Mouse (Mus musculus) midbrain, embryonic 14.5 days (tissue): Measurements from ENCODE around the gene Osgep. TPM values are rescaled to one million over a fixed set of nuclear protein-coding genes. Genes with fewer than 3 reads are reported as not detected.
A peak's percentile ranks its signal among the peaks of the same experiment; 100 is the strongest.
"Not testable (repeated sequence)": the region's sequence is repeated elsewhere in the genome, so short reads cannot be mapped to it uniquely, and the experiment has no call there.

Experiments used
- ATAC-seq: fragments of 200-750 bp; cut with Nextera tagmentation; 2 replicates; pipeline ENCODE4 v1.8.0; 2017; ENCODE audit warnings: moderate number of reproducible peaks, moderate library complexity; ENCODE audit not compliant: low FRiP score, low TSS enrichment
- DNase-seq: peaks from one replicate; pipeline ENCODE4 v3.0.0-alpha.2; 2015
- H3K27ac ChIP-seq: fragments of 300-500 bp; sonication (generic); replicated peaks from 2 replicates; pipeline ENCODE4 v1.5.1; 2014; ENCODE audit warnings: mild to moderate bottlenecking, low read depth, low read length, moderate library complexity
- H3K27me3 ChIP-seq: fragments of 300-500 bp; sonication (generic); 2 replicates; pipeline ENCODE4 v1.6.1; 2014; ENCODE audit warnings: low read length, control low read depth, mixed read lengths; ENCODE audit not compliant: control insufficient read depth, insufficient read depth
- H3K36me3 ChIP-seq: fragments of 300-500 bp; sonication (generic); 2 replicates; pipeline ENCODE4 v1.6.1; 2014; ENCODE audit warnings: low read length, control low read depth; ENCODE audit not compliant: control insufficient read depth, insufficient read depth
- H3K4me1 ChIP-seq: fragments of 300-500 bp; sonication (generic); 2 replicates; pipeline ENCODE4 v1.6.1; 2014; ENCODE audit warnings: mild to moderate bottlenecking, antibody characterized with exemption, low read length, control low read depth; ENCODE audit not compliant: control insufficient read depth, insufficient read depth
- H3K4me2 ChIP-seq: fragments of 300-500 bp; sonication (generic); 2 replicates; pipeline ENCODE4 v1.6.1; 2014; ENCODE audit warnings: mild to moderate bottlenecking, low read length, moderate library complexity
- H3K4me3 ChIP-seq: fragments of 300-500 bp; sonication (generic); replicated peaks from 2 replicates; pipeline ENCODE4 v1.5.1; 2014; ENCODE audit warnings: low read depth, low read length
- H3K9ac ChIP-seq: fragments of 300-500 bp; sonication (generic); replicated peaks from 2 replicates; pipeline ENCODE4 v1.6.1; 2014; ENCODE audit warnings: mild to moderate bottlenecking, low read length, moderate library complexity
- H3K9me3 ChIP-seq: fragments of 300-500 bp; sonication (generic); 2 replicates; pipeline ENCODE4 v1.6.1; 2016; ENCODE audit warnings: low read length, control low read depth, mixed read lengths; ENCODE audit not compliant: control insufficient read depth
- WGBS: fragments of 180-500 bp; shearing (Covaris S2); extraction: QIAGEN DNeasy Blood & Tissue Kit; methylation state at CpG from one replicate; pipeline ENCODE4 v1.1.7; 2014; 5-methylcytosine and 5-hydroxymethylcytosine counted together
- polyA plus RNA-seq: library from polyadenylated mRNA; unstranded; fragments of >200 nt; fragmentation: Nextera tagmentation; extraction: Ambion mirVana; gene quantifications from 2 replicates; pipeline ENCODE4 v1.2.1, GENCODE M21; 2014

Osgep gene
- polyA plus RNA-seq, result 110 and 116 TPM in 2 replicates

GRCm38 (mm10) chr14:50924281-50925064, at the start of gene Osgep, which contains the start of gene Apex1:
Osgep (minus strand) TSS chr14:50924893.
Apex1 (plus strand) TSS chr14:50924968.
- peaks cover 16% of the 10 kb centered on the region for H3K4me1 ChIP-seq
- no peaks in the 10 kb centered on the region for H3K27me3 ChIP-seq
- ATAC-seq, result peak; percentile 96
- peak within 1 kb of the TSS; percentile 87 for H3K4me3 ChIP-seq
- WGBS, result under 1% methylated on average over 57 of the region's 57 CpGs
- H3K27ac ChIP-seq, result peak within 1 kb of the TSS; percentile 90
- H3K4me2 ChIP-seq, result peak within 1 kb of the TSS; percentile 84
- DNase-seq, result peak; percentile 99
- H3K9ac ChIP-seq, result peak within 1 kb of the TSS; percentile 89
- H3K9me3 ChIP-seq, result no peaks in the 10 kb centered on the region
- H3K36me3 ChIP-seq, result peaks cover 40% of the 10 kb centered on the region

GRCm38 (mm10) chr14:50973700-50974099, 49.0 kb upstream of the Osgep start:
- DNase-seq, result no peak
- Histone ChIP-seq H3K9ac (no peak overlapping the region), H3K27ac (no peak overlapping the region)

GRCm38 (mm10) chr14:50973054-50973453, 48.4 kb upstream of the Osgep start:
- H3K36me3 ChIP-seq, H3K9me3 ChIP-seq, DNase-seq, H3K27me3 ChIP-seq, H3K4me1 ChIP-seq, H3K9ac ChIP-seq, H3K4me2 ChIP-seq, ATAC-seq, H3K27ac ChIP-seq, H3K4me3 ChIP-seq: not testable (repeated sequence)
- WGBS, result 91% methylated on average over 5 of the region's 5 CpGs

More at GRCm38 (mm10) chr14:50973700-50974099, 49.0 kb upstream of the Osgep start:
- H3K4me2 ChIP-seq, result no peak overlapping the region
- H3K4me1 ChIP-seq, result no peaks in the 10 kb centered on the region
- no peaks in the 10 kb centered on the region for H3K9me3 ChIP-seq
- H3K4me3 ChIP-seq, result no peak overlapping the region
- ATAC-seq, result no peak
- 47% methylated on average over 4 of the region's 4 CpGs for WGBS
- no peaks in the 10 kb centered on the region for H3K27me3 ChIP-seq
- no peaks in the 10 kb centered on the region for H3K36me3 ChIP-seq

- Histone ChIP-seq H3K9me3 (no peaks in the 10 kb centered on the region), H3K4me3 (no peak overlapping the region), H3K27ac (no peak overlapping the region), H3K4me2 (no peak overlapping the region), H3K4me1 (no peaks in the 10 kb centered on the region), H3K9ac (no peak overlapping the region), H3K36me3 (no peaks in the 10 kb centered on the region), H3K27me3 (no peaks in the 10 kb centered on the region)
- no peak for ATAC-seq
- 91% methylated on average over 1 of the region's 1 CpGs for WGBS
- DNase-seq, result no peak
Measured at GRCm38 (mm10) chr14:50970822-50971221, 46.1 kb upstream of the Osgep start.

GRCm38 (mm10) chr14:50969558-50970544, 45.2 kb upstream of the Osgep start:
- DNase-seq (peak; percentile 58), ATAC-seq (0 out of 2 replicates have a peak, but pooled peaks have one; percentile 24)
- Histone ChIP-seq H3K9me3 (no peaks in the 10 kb centered on the region), H3K4me3 (no peak overlapping the region), H3K4me1 (no peaks in the 10 kb centered on the region), H3K27ac (peak overlapping the region; percentile 10), H3K9ac (no peak overlapping the region), H3K27me3 (no peaks in the 10 kb centered on the region), H3K36me3 (no peaks in the 10 kb centered on the region), H3K4me2 (peak overlapping the region; percentile 7; the same call in 1 of the 2 replicates)
- 10% methylated on average over 12 of the region's 12 CpGs for WGBS

DNA sequence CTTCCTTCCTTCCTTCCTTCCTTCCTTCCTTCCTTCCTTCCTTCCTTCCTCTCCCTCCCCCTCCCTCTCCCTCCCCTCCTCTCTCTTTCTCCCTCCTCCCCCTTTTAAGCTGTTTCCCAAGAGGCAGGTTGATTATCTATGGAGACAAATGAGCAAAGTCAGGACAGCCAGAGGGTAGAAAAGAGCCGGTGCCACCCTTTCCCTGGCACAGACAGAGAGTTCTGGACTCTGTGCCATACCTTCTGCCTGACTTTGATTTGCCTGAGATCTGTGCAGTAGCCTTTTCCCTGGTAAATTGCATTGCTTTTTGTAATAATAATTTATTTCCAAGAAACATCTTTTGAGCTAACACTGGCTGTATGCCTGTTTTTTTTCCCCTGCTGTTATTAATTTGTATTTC, 44.3 kb upstream of the Osgep start:
- no peak overlapping the region for H3K4me3 ChIP-seq
- peak; percentile 11 for DNase-seq
- H3K4me2 ChIP-seq, result peak overlapping the region; percentile 7; the same call in 1 of the 2 replicates
- H3K27me3 ChIP-seq, result no peaks in the 10 kb centered on the region
- ATAC-seq, result no peak
- H3K4me1 ChIP-seq, result no peaks in the 10 kb centered on the region
- H3K27ac ChIP-seq, result no peak overlapping the region
- no peaks in the 10 kb centered on the region for H3K36me3 ChIP-seq
- no peaks in the 10 kb centered on the region for H3K9me3 ChIP-seq
- H3K9ac ChIP-seq, result no peak overlapping the region
- 10% methylated on average over 1 of the region's 1 CpGs for WGBS

- Histone ChIP-seq H3K9ac (no peak overlapping the region), H3K36me3 (no peaks in the 10 kb centered on the region), H3K4me2 (no peak overlapping the region), H3K4me3 (no peak overlapping the region), H3K27ac (no peak overlapping the region), H3K4me1 (no peaks in the 10 kb centered on the region), H3K9me3 (no peaks in the 10 kb centered on the region), H3K27me3 (no peaks in the 10 kb centered on the region)
- WGBS, result 45% methylated on average over 5 of the region's 5 CpGs
- DNase-seq (no peak), ATAC-seq (no peak)
Measured at GRCm38 (mm10) chr14:50968216-50968980, 43.7 kb upstream of the Osgep start.
